Mouse (Mus musculus) forelimb bud, embryonic 11.5 days (tissue): ENCODE results near the gene Cyp3a57.
"Not testable (repeated sequence)": the region's sequence is repeated elsewhere in the genome, so short reads cannot be mapped to it uniquely, and the experiment has no call there.

ENCODE experiments used
- DNase-seq: peaks from one replicate; pipeline ENCODE4 v3.0.0-alpha.2; 2012; ENCODE audit warnings: low read depth, low spot score

Cyp3a57 gene

GRCm38 (mm10) chr5:145344941-145345340 is at the start of gene Cyp3a57:
Cyp3a57 (plus strand) TSS chr5:145345279.
- no peak for DNase-seq

- DNase-seq, result no peak
These were observed 44.6 kb upstream of the Cyp3a57 start for GRCm38 (mm10) chr5:145300469-145300868.

- DNase-seq, result not testable (repeated sequence)
These were observed 43.3 kb upstream of the Cyp3a57 start for GRCm38 (mm10) chr5:145301796-145302195.

GRCm38 (mm10) chr5:145302424-145302823 is 42.7 kb upstream of the Cyp3a57 start:
- no peak for DNase-seq

GRCm38 (mm10) chr5:145306953-145307352 is 38.1 kb upstream of the Cyp3a57 start:
- DNase-seq, result not testable (repeated sequence)

GRCm38 (mm10) chr5:145307811-145308210 is 37.3 kb upstream of the Cyp3a57 start:
- DNase-seq, result not testable (repeated sequence)

GRCm38 (mm10) chr5:145313845-145314244 is 31.2 kb upstream of the Cyp3a57 start:
- DNase-seq, result no peak

GRCm38 (mm10) chr5:145317141-145317540 is 27.9 kb upstream of the Cyp3a57 start:
- no peak for DNase-seq

- DNase-seq, result not testable (repeated sequence)
These were observed 6.3 kb upstream of the Cyp3a57 start for GRCm38 (mm10) chr5:145338756-145339155.

- no peak for DNase-seq
These were observed 4.6 kb downstream of the Cyp3a57 start for GRCm38 (mm10) chr5:145349697-145350096.

GRCm38 (mm10) chr5:145353081-145353480 is 8.0 kb downstream of the Cyp3a57 start:
- no peak for DNase-seq

- not testable (repeated sequence) for DNase-seq
These were observed 70.3 kb downstream of the Cyp3a57 start for GRCm38 (mm10) chr5:145415416-145415815.

- no peak for DNase-seq
These were observed 77.2 kb downstream of the Cyp3a57 start for GRCm38 (mm10) chr5:145422287-145422686.

- DNase-seq, result no peak
These were observed 85.9 kb downstream of the Cyp3a57 start for GRCm38 (mm10) chr5:145431004-145431403.

GRCm38 (mm10) chr5:145433688-145434087 is 88.6 kb downstream of the Cyp3a57 start:
- DNase-seq, result no peak
